Mouse (Mus musculus): ENCODE data around the gene Tas2r140.

The Tas2r140 gene

DNA sequence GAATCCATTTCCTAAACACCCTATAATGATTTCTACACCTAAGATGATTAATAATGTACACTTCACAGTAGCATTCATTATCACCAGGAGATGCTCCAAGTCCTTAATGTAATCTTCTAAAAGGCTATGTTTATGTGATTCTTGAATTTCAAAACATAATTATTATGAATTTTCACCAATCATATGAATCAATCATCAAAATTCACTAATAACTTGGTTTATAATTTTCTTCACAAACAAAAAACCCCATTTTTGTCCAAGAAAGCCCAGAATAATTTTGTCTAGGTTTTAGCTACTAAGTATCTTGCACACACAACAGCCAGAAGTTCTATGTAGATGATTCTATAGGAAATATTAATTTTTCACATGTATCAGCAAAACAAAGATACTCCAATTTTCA lies at the start of gene Tas2r140:
TSS of gene Tas2r140 (minus strand) at position 101 of the 400 bp plus-strand sequence.
- DNase-seq: no peak

GRCm38 (mm10) chr6:133104609-133104921 lies 48.9 kb upstream of the Tas2r140 start, which contains the start of gene Smim10l1:
Gene Smim10l1 (plus strand): TSS chr6:133104909.
- no peak for DNase-seq

GRCm38 (mm10) chr6:133102430-133102829 lies 46.8 kb upstream of the Tas2r140 start:
- DNase-seq: no peak

DNA sequence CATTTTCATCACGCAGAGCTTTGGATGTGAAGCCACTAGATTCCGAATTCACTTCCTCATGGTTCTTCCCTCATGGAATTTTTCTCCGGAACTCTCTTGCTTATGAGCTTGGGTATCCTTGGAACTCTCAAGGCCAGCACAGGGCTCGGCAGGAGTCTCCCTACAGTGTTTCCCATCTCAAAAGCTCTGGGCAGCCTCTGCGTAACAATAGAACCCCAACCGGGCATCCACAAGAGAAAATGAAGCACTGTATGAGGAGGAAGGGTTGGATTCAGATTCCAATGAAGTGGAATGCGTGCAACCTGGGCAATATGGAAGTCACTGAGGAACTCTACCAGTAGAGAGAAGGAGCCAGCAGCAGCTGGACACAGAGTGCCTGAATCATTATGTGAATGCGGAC lies 36.6 kb upstream of the Tas2r140 start:
- DNase-seq: no peak

DNA sequence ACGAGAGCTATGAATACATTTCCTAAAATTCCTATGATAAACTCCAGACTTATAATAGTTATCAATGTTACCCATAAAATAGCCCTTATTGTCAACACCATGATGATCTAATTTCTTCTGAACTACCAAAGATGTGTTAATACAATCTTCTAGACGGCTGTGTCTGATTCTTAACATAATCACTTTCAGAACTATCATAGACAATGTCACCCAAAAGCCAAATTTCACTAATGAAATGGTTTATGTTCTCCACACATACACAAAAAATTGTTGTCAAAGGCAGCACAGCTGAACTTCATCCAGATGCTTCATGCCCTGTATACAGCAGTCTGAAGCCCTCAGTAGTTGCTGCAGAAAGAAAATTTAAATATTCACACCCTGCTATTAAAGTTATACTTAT lies 18.6 kb downstream of the Tas2r140 start, which contains the start of gene Tas2r103:
TSS of gene Tas2r103 (minus strand) at position 101 of the 400 bp plus-strand sequence.
- DNase-seq: no peak
